Mouse (Mus musculus): ENCODE data around the gene Sipa1l1.
A peak's percentile ranks its signal among the peaks of the same experiment; 100 is the strongest.

Gene Sipa1l1

DNA sequence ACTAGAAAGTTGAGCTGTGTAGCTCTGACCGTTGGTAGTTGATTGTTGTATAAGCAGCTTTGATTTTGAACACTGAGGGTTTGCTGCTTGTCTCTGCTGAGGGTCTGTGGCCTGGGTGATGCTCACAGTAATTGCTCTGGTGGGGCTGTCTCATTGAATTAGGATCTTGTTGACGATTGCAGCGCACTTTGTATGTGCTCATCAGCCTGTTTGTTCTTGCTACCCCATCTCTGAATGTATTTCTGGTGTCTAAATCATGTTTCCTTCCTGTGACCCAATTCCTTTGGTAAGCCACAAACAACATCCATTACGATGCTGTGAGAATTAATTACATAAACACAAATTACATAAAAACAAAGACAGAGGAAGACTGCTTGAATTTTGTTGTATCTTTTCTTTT, 39.5 kb downstream of the Sipa1l1 start:
- DNase-seq (ENCODE audit: low read depth, low spot score) = no peak

DNA sequence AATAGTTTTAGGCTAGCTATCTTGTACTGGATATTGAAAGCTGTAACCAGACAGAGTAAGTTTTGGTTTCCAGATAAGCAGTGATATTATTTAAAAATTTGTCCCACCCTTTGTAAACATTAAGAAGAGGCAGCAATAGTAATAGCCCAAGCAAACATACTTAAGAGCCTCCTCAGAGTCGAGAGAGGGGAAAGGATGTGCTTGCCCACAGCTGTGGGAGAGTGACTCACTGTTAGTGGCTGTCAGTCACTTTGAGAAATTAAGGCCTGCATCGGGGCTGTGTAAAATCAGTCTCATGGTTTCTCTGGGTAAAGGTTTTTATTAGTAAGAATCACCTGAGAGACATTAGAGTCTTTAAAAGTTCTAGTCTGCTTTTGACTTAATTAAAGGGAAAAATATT, 40.6 kb downstream of the Sipa1l1 start:
- DNase-seq (ENCODE audit: low read depth, low spot score) = no peak

DNA sequence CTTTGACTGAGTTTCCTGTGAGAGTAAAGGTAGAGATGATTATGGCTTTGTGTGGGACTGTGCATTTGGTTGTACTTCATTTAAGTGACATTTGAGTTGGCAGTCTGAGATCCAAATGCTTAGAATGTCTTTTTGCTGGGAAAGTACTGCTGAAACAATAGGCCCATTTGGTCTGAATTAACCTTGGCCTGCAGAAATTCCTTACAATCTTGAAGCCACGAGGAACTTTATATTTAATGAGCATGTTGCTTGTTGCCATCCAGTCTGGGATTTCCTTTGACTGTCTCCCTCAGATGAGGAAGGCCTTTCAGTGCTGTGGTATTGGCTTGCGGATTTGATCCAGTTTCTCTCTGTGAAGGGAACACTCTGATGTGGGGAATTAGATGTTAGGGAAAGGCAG, 43.9 kb downstream of the Sipa1l1 start:
- DNase-seq (ENCODE audit: low read depth, low spot score) = no peak

DNA sequence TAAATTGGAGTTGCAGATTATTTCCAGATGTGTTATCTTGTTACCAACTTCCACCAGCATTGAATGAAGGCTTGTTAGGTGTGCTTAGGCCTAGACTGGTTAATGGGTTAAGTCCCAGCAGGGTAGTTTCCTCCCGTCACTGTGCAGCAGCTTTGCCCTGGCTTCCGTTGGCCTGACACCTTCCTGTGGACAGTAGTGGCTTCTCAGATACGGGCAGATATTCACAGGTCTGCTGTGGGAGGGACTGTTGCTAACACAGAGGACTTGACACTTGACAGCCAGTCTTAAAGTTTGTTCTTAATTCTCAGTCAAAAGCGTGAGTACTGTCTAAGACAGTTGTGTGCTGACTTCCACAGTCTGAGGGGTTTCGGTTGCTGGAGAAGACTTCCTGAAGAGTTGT, 45.8 kb downstream of the Sipa1l1 start:
- no peak for DNase-seq (ENCODE audit: low read depth, low spot score)

DNA sequence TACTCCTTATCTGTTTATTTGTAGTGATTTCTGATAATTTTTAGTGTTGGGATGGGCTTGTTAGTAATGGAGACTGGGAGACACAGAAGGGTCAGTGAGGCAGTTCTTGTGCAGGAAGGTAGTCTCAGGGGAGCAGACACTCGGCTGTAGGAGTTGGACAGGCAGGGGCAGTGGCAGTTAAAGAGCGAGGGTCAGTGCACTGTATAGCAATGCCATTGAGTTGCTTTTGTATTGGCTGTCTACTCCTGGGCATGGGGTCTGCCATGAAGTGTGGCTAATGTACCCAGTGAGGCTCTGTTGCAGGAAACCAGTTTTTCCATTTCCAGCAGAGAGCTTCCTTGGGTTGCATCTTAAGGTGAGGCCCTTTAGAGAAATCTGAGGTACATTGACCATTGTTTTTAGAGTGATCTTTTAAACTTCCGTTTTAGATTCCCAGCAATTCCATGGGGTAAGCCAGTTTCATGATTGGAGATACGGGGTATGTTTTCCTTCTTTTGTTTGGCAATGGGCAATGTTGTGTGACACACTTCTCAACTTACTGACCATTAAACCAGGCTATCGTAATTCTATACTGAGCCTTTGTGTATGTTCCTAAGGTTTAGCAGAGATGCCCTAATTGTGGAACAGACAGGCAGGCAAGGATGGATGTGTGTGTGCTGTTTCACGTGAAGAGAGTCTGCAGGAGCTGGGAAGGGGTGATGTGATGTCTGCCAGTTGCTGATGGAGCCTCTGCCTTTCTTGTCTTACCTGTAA, 47.9 kb downstream of the Sipa1l1 start:
- DNase-seq (ENCODE audit: low read depth, low spot score) = no peak

DNA sequence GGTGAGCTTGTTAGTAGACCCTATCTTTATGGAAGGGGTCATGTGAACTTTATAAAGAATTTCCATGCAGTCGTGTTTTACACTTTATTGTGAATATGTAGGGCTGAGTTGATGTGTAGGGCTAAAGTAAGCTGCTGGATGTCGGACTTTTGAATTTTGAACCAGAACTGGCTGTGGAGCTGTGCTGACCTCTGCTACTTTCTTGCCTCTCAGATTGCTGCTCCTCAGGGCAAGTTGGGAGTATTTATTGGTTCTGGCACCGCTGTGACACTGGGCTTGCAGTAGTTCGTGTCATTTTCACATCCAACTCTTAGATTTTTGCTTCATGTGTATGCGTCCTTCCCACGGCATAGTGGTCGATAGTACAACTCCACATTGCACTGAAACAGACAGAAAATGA, 49.1 kb downstream of the Sipa1l1 start:
- no peak for DNase-seq (ENCODE audit: low read depth, low spot score)

DNA sequence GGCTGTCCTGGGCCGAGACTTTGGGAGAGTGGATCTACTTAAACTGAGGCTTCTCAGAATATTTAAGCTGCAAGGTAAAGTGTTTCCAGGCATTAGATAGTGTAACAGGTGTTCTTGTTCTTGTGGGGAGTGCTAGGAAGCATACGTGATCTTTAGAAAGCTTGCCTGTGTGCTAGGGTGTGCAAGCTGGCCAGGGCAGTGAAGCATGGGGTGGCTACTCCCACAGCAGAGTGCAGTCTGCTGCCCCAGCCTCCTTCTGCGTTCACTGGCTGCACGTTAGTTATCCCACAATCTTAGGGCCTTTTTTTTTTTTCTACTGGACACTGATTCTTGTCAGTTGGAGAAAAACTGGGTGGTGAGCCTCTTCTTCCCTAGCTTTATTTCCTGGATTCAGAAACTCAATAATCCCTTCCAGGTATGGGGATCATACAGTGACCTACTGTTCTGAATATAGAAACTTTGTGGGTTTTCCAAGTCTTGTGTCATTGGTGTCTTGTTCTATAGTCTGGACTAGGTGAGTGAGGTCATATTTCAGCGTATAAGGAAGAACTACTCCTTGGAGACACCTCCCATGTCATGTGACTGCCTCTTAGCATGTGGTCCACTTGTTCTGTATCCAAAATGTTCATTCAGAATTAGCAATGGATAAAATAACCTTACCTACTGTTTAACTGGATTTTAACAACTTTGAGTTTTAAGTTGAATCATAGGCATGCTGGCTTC, 51.4 kb downstream of the Sipa1l1 start:
- no peak for DNase-seq (ENCODE audit: low read depth, low spot score)

DNA sequence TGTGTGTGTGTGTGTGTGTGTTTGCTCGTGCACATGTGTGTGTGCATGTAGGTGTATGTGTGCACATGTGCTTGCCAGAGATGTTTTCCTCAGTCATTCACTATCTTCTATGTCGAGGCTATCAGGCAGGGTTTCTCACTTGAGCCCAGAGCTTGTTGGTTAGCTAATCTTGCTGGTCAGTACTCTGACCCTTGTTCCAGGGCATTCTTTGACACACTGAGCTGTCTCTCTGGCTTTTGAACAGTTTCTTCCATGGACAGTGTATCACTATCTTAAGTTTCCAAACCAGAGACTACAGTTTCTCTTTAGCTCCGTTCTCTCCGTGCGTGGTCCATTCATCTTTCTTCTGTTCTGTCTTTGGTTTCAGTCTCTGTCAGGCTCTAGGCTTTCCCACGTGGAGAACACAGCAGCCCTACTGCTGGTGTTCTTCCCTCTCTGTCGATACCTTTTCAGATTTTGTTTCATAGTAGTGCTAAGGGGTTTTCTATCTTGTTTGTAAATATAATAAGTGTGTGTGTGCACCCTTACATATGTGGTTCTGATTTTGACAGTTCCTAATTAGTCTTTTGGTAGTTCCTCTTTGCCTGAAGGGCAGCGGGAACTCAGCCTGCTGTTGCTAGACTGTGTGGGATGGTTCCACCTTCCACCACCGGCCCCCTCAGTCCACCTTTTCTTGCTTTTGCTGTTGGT, 54.2 kb downstream of the Sipa1l1 start:
- DNase-seq (ENCODE audit: low read depth, low spot score) = no peak

DNA sequence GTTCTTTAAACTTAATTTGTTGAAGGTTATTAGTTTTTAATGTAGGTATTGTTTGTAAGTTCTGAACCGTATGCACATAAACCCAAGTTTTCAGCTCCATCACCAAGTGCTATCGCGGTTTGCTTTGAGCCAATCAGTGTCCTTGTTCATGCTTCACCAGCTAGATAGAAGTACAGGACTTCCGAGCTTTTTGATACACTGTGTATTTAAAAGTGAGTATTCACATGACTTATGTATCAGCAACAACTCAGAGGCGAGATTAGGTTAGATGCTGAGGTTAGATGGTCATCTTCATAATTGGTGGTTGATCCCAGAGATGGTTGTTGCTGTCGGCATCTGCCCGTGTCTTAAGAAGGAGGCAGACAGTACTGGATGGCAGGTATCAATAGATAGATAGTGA, 55.7 kb downstream of the Sipa1l1 start:
- no peak for DNase-seq (ENCODE audit: low read depth, low spot score)

DNA sequence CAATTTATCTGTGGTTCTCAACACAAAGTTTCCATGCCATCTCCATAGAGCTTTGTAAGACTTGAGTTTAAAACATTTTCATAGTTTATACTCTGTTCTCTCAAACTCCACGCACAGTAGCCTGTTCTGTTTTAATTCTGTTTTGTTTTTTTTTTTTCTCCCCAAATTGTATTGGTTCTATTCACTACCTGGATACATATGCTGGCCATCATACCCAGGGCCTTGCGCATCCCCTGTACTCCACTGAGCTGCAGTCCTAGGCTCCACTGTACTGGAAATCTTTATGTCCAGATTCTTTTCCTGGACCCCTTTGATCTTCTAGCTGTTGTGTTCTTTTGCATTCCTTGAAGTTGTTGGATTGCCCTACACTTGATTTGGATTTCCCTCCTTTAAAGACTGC, 56.2 kb downstream of the Sipa1l1 start:
- DNase-seq (ENCODE audit: low read depth, low spot score) = no peak

DNA sequence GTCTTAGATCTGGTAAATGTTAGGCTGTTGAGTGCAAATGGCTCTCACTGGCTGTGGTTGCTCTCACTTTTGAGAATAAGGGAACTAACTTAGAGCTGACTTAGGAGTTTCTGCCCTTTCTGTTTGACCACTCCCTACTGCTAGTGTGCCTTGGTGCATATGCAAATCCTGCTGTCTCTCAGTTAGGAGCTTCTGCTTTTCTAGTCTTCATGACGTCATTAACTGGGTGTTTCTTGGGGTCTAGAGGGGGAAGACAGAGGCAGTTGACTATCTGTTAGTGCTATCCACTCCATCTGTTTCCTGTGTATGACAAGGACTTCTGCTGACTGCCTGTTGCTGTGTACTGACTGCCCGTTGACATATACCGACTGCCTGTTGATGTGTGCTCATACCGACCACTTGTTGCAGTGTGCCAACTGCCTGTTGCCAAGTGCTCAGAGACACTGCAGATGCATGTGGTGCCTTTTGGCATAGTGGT, 56.7 kb downstream of the Sipa1l1 start:
- peak; percentile 75 for DNase-seq (ENCODE audit: low read depth, low spot score)

DNA sequence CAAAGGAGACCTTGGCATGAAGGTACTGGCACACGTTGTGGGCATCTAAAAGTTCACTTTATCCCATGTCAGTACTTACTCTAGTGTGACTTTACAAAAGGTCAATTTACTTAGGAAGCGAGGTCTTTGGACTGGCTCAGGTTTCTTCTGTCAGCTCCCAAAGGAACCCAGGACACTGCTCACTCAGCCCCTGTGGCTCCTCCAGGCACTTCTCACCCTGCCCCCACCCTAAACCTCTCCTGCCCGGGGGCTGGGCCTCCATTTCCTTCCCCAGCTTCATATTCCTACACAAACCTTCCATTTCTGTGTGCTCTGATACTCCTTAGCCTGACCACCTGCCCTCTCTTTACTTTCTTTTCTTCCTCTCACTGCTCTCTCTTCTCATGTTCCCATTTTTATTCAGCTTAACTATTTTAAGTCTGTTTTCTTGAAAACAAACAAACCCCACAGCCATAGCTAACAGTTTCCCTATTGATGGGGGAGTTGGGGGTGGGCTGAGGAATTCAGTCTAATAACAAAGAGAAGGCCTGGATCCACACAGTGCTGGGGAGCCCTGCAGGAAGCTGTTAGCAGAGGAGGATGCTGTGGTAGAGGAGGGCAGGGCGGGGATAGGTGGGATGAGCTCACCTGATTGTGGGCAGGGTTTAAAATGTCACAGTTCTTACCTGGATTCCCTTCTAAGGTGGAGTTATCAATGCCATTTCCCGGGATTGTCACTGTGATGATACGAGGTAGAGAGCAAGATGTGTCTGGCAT, 57.4 kb downstream of the Sipa1l1 start:
- peak; percentile 31 for DNase-seq (ENCODE audit: low read depth, low spot score)

DNA sequence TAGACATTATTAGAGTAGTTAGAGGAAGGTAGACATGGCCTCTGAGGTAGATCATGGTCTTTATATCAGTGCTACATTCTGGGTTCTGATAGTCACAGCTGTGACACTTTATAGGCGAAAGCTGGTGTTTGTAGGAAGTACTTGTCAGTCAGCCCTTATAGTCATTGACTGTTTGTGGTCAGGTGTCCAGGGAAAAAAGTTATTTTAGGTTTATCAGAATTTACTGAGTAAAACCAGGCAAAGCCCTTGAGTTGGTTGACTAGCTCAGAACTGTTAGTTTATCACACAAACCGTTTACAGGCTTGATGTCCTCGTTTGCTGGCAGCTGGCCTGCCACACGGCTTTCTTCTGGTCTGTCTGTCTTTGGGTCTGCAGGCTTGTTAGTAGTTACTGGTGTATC, 61.0 kb downstream of the Sipa1l1 start:
- DNase-seq (ENCODE audit: low read depth, low spot score) = no peak

DNA sequence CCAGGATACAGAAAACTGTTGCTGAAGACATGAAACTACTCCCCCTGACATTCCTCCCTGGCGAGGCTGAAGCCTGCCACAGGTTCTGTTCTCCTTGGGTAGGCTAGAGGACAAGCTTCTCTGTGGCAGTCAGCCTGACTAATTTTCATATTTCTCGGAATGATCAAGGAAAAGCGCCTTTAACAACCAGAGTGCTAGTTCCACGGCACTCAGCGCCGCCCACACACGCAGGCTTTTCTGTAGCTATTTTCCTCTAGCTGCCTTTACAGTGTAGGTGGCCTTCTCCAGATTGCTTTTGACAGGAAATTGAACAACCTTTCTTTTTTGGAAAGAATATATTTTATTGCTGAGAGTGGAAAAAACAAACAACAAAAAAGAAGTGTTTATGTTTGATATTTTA, 62.1 kb downstream of the Sipa1l1 start:
- no peak for DNase-seq (ENCODE audit: low read depth, low spot score)

DNA sequence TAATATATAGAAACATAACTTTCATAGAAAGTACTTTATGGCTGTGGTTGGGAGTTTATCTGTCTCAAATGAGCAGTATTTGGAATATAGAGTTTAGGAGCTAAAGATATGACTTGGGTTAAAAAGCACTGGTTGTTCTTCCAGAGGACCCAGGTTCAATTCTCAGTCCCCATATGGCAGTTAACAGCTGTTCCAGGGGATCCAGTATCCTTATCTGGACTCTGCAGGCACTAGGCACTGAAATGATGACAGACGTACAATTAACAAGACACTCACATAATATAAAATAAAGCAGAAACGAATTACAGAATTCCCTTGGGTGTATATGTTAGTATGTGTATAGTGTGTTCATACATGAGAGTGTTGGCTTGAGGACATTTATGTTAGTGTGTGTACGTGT, 64.1 kb downstream of the Sipa1l1 start:
- DNase-seq (ENCODE audit: low read depth, low spot score) = no peak

DNA sequence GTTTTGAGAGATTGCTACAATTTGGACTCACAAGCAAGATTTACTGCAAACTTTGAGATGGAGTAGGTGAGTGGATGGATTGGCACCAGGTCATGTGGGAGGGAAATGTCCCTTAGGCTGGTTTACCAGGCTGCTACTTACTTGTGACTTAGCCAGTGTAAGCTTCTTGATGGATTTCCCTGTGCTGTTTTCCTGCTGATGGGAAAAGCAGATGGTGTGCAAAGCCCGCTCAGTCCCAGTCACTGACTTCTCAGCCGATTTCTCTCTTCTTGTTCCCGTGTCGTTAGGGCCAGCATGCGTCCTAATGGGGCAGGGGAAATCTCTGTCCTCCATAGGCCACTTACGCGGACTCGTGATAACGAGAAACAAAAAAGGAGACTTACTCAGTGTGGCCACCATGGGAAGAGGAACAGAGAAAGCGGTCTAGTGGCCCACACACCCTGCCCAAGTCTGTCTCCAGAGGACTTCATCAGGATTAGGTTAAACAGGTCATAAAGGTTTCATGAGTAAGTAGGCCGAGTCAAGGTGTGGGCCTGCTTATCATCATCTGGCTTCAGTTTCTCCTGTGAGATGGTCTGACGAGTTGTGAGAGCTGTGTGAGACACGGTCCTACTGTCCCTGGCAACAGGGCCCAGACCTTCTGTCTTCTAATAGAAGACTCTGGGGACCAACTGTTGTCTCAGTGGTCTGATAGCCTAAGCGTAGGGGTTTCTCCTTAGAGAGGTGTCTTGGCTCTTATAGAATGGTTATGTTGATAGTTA, 65.5 kb downstream of the Sipa1l1 start:
- DNase-seq (ENCODE audit: low read depth, low spot score) = peak; percentile 23

DNA sequence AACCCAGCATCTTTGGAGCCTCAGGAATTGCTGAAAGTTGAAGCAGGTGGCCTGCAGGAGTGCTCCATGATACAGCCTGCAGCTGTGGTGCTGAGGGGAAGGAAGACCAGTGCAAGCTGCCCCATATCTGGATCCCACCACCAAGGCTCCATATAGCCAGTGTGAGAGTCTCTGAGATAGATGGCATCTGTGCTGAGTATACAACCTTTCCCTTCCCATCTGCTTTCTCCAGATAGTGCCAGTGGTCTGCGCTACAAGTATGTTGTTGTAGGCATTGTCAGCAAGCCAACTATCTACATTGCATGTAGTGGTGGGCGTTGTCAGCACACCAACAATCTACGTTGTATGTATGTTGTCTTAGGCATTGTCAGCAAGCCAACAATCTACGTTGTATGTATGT, 68.0 kb downstream of the Sipa1l1 start:
- DNase-seq (ENCODE audit: low read depth, low spot score) = no peak

DNA sequence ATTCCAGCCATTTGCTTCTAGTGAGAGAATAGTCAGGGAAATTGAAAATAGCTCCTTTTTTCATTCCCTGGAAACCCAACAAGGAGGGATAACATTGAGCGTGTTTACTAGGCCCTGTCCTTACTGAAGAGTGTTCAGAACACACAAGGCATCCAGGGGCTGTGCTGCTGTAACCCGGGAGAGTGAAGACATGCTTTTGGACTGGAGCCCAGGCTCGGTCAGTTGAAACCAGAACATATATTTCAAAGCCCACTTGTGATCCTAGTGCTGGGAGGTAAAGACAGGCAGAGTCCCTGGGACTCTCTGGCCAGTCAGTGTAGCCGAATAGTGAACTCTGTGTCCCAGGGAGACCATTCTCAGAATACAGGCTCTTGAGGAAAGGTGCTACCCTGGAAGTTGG, 68.8 kb downstream of the Sipa1l1 start:
- DNase-seq (ENCODE audit: low read depth, low spot score) = no peak

DNA sequence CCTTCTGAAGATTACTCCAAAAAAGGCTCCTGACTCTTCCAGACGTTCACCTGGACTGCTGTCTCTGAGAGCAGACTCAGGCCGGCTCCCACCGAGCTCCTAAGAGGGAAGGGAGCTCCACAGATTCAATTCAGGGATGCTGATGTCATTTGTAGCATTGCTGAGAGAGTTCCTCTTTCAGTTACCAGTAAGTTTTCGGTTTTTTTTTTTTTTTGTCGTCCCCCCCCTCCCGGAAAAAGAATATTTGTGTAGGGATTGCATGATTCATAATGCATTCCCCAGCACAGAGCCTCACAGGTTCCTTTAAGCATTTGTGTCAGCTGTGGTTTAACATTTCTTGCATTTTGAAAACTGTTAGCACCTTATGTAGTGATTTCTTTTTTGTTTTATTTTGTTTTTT, 71.6 kb downstream of the Sipa1l1 start:
- no peak for DNase-seq (ENCODE audit: low read depth, low spot score)

DNA sequence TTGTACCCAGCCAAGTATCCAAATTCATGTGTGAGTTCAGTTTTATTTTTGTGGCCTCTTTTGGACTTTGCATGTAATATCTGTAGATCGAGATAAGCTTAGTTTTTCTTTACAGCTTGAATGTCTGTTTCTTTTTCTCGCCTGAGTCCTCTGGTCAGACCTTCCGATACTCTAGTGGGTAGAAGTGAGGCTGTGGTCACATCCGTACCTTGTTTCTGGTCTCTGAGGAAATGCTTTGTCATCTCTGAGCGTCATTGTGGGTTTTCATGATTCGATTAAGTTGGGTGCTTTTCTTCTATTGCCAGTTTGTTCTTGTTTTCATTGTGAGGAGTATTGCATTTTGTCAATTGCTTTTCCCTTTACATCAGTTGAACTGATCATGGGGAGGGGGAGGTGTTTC, 76.1 kb downstream of the Sipa1l1 start:
- no peak for DNase-seq (ENCODE audit: low read depth, low spot score)

DNA sequence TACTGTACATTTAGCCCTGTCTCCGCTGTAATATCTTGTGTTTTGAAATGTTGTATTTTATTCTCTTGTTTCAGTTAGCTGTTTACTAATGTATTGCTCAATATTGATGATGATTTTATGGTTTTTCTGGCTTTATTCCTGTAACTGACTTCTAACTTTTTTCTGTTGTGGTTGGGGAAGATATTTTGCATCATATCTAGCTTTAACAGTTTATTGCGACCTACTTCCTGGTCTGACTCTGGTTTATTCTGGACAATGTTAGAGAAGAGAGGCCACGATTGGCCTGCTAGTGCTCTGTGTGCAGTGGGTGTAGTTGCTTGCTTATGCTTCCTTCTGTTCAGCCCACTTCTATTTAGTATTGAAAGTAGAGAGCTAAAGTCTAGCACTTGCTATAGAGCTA, 77.3 kb downstream of the Sipa1l1 start:
- DNase-seq (ENCODE audit: low read depth, low spot score) = no peak

All from skeletal muscle tissue, adult 2 months (tissue).